Mouse (Mus musculus) heart, embryonic 12.5 days (tissue): Measurements from ENCODE around the gene Slc38a9. TPM values are rescaled to one million over a fixed set of nuclear protein-coding genes. Genes with fewer than 3 reads are reported as not detected.

ENCODE experiments used
- ATAC-seq: fragments of 200-750 bp; cut with Nextera tagmentation; 2 replicates; pipeline ENCODE4 v1.8.0; 2017; ENCODE audit warnings: moderate TSS enrichment, moderate library complexity; ENCODE audit not compliant: insufficient number of reproducible peaks, low FRiP score
- H3K27ac ChIP-seq: fragments of 300-500 bp; sonication (generic); 2 replicates; pipeline ENCODE4 v1.5.1; 2016; ENCODE audit warnings: mild to moderate bottlenecking, moderate library complexity; ENCODE audit not compliant: poor library complexity, severe bottlenecking
- H3K27me3 ChIP-seq: fragments of 300-500 bp; sonication (generic); replicated peaks from 2 replicates; pipeline ENCODE4 v1.6.1; 2016; ENCODE audit warnings: mild to moderate bottlenecking, moderate library complexity
- H3K36me3 ChIP-seq: fragments of 300-500 bp; sonication (generic); 2 replicates; pipeline ENCODE4 v1.6.1; 2016; ENCODE audit warnings: mild to moderate bottlenecking, moderate library complexity
- H3K4me1 ChIP-seq: fragments of 300-500 bp; sonication (generic); replicated peaks from 2 replicates; pipeline ENCODE4 v1.6.1; 2016; ENCODE audit warnings: mild to moderate bottlenecking
- H3K4me2 ChIP-seq: fragments of 300-500 bp; sonication (generic); 2 replicates; pipeline ENCODE4 v1.6.1; 2016; ENCODE audit warnings: mild to moderate bottlenecking, moderate library complexity
- H3K4me3 ChIP-seq: fragments of 300-500 bp; sonication (generic); 2 replicates; pipeline ENCODE4 v1.5.1; 2016; ENCODE audit warnings: mild to moderate bottlenecking
- H3K9ac ChIP-seq: fragments of 300-500 bp; sonication (generic); 2 replicates; pipeline ENCODE4 v1.6.1; 2016; ENCODE audit warnings: mild to moderate bottlenecking, moderate library complexity
- H3K9me3 ChIP-seq: fragments of 300-500 bp; sonication (generic); replicated peaks from 2 replicates; pipeline ENCODE4 v1.6.1; 2016; ENCODE audit warnings: mild to moderate bottlenecking, moderate library complexity
- WGBS: fragments of 180-500 bp; shearing (Covaris S2); methylation state at CpG from one replicate; pipeline ENCODE4 v1.1.7; 2016; 5-methylcytosine and 5-hydroxymethylcytosine counted together
- polyA plus RNA-seq: library from polyadenylated mRNA; unstranded; fragments of >200 nt; fragmentation: Nextera tagmentation; extraction: Ambion mirVana; gene quantifications from 2 replicates; pipeline ENCODE4 v1.2.1, GENCODE M21; 2016

Gene Slc38a9
- polyA plus RNA-seq, 1 experiment from 2014 or later, result 12.9 TPM

DNA sequence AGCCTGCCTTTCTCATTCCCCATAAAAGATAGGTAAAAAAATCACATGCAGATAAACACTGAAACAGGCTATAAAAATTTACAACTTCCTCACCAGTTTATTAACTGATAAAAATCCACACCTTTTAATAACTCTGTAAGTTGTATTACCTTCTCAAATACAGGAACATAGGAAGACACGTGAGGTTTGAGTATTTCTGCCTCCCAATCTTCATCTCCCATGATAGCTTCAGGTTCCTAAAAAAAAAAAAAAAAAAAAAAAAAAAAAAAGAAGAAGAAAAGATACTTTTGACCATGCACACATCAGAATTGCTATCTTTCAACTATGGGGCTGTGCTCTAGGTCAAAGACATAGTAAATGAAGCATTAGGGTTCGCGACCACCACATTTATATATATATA lies 9.4 kb upstream of the Slc38a9 start:
- Histone ChIP-seq H3K36me3 (no peaks in the 10 kb centered on the region), H3K4me3 (no peak overlapping the region), H3K27me3 (no peaks in the 10 kb centered on the region), H3K4me1 (no peaks in the 10 kb centered on the region), H3K4me2 (no peak overlapping the region), H3K9me3 (peaks cover 11% of the 10 kb centered on the region), H3K27ac (no peak overlapping the region), H3K9ac (no peak overlapping the region)
- no peak for ATAC-seq
- WGBS, result 78% methylated on average over 3 of the region's 3 CpGs

DNA sequence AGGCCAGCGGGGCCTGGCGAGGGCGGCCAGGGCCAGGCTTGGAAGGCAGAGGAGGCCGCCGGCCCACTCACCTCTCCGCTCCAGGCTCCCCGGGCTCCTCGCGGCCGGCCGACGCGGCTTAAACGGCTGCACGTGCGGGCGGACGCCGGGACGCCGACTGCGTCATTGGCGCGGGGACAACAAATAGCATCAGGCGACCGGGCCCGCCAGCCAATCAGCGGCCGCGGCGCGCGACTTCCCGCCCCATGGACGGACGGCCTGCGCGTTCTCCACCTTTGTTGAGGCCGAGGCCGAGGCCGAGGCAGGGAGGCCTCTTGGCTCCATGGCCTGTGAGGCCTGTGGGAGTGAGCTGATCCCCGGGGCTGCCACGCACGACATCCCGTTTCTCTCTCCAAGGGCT lies 8.3 kb upstream of the Slc38a9 start, which contains the start of gene Ddx4:
Ddx4 (minus strand) TSS at position 271 of the 400 bp plus-strand sequence.
- Histone ChIP-seq H3K4me2 (peak within 1 kb of the TSS; percentile 36), H3K4me3 (no peak within 1 kb of the TSS), H3K27ac (no peak within 1 kb of the TSS), H3K36me3 (no peaks in the 10 kb centered on the region), H3K27me3 (no peaks in the 10 kb centered on the region), H3K9ac (no peak within 1 kb of the TSS), H3K9me3 (peaks cover 11% of the 10 kb centered on the region), H3K4me1 (no peaks in the 10 kb centered on the region)
- WGBS, result 65% methylated on average over 45 of the region's 45 CpGs
- no peak for ATAC-seq

DNA sequence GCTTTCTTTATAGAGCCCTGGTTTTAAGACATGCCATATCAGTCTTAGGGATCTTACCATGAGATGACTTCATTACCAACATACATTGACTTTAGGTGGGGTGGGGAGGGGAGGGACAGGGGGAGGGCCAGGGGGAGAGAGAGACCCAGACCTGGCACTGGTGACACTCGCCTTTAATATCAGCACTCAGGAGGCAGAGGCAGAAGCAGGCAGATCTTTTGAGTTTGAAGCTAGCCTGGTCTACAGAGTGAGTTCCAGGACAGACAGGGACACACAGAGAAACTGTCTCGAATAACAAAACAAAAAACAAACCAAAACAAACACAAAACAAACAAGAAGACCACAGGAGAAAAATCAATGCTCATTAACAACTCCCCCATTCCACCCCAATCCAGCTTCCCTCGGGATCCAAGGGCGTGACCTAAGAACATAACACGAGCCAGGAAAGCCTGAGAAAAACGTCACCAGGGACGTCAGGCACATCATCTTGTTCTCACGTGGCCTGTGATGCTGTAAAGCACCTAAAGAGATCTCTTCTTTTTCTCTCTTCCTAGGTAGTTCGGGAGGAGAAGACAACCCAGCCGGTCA lies 471 bp upstream of the Slc38a9 start:
- H3K36me3 ChIP-seq, result no peaks in the 10 kb centered on the region
- H3K9ac ChIP-seq, result peak overlapping the region; percentile 63
- H3K4me1 ChIP-seq, result peaks cover 14% of the 10 kb centered on the region
- WGBS, result 3% methylated on average over 10 of the region's 10 CpGs
- H3K27me3 ChIP-seq, result no peaks in the 10 kb centered on the region
- H3K9me3 ChIP-seq, result no peaks in the 10 kb centered on the region
- no peak for ATAC-seq
- no peak overlapping the region for H3K27ac ChIP-seq
- peak overlapping the region; percentile 72 for H3K4me2 ChIP-seq
- H3K4me3 ChIP-seq, result peak overlapping the region; percentile 76

DNA sequence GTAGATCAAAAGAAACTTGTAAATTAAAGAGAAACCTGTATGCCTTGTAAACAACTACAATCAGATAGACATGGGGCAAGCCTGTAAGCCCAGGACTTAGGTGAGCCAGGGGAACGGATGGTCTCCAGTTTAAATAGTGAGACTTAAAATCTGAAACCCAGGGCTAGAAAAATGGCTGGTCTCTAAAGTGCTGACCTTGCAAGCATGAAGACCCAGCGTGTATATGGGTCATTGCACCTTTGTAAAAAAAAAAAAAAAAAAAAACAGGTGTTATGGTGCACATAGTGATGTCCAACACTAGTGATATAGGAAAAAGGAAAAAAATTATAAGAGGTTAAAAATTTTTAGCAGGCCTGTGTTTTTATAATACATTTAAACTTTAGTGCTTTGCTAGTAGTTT lies 1.1 kb downstream of the Slc38a9 start:
- no peak overlapping the region for H3K4me3 ChIP-seq
- no peaks in the 10 kb centered on the region for H3K27me3 ChIP-seq
- H3K4me1 ChIP-seq, result peaks cover 17% of the 10 kb centered on the region
- H3K9me3 ChIP-seq, result no peaks in the 10 kb centered on the region
- no peak for ATAC-seq
- H3K27ac ChIP-seq, result no peak overlapping the region
- no peaks in the 10 kb centered on the region for H3K36me3 ChIP-seq
- H3K4me2 ChIP-seq, result 0 out of 2 replicates have a peak overlapping the region, but pooled peaks have one; percentile 72
- 70% methylated on average over 2 of the region's 2 CpGs for WGBS
- no peak overlapping the region for H3K9ac ChIP-seq

- no peak for ATAC-seq
- WGBS, result 82% methylated on average over 10 of the region's 10 CpGs
- H3K9me3 ChIP-seq, result no peaks in the 10 kb centered on the region
- no peak overlapping the region for H3K9ac ChIP-seq
- no peaks in the 10 kb centered on the region for H3K27me3 ChIP-seq
- peaks cover 11% of the 10 kb centered on the region for H3K36me3 ChIP-seq
- H3K4me1 ChIP-seq, result peaks cover 11% of the 10 kb centered on the region
- peak overlapping the region; percentile 48 for H3K4me2 ChIP-seq
- no peak overlapping the region for H3K27ac ChIP-seq
- no peak overlapping the region for H3K4me3 ChIP-seq
Observed at GRCm38 (mm10) chr13:112666433-112667024, 6.0 kb downstream of the Slc38a9 start.

DNA sequence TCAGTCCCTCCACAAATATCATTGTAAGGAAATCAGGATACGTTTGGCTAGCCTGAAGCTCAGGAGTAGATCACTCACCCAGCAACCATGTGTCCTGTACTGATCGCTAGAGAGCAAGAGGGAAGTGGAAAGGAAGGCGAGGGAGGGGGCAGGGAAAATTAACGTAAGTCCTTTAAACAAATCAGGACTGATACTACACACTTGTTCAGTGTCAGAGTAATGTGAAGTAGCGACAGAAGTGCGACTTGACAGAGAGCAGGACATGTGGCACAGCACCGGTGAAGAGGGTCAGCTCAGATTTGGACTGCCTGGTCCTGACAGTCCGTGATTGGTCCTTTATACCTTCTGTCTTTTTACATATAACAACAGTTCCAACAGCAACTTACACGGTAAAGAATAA lies 6.7 kb downstream of the Slc38a9 start:
- Histone ChIP-seq H3K27me3 (no peaks in the 10 kb centered on the region), H3K36me3 (peaks cover 14% of the 10 kb centered on the region), H3K4me1 (peaks cover 9% of the 10 kb centered on the region), H3K9me3 (no peaks in the 10 kb centered on the region), H3K4me3 (no peak overlapping the region), H3K9ac (no peak overlapping the region), H3K4me2 (peak overlapping the region; percentile 48), H3K27ac (no peak overlapping the region)
- ATAC-seq, result peak; percentile 66; the same call in 1 of the 2 replicates
- WGBS, result 34% methylated on average over 9 of the region's 9 CpGs

DNA sequence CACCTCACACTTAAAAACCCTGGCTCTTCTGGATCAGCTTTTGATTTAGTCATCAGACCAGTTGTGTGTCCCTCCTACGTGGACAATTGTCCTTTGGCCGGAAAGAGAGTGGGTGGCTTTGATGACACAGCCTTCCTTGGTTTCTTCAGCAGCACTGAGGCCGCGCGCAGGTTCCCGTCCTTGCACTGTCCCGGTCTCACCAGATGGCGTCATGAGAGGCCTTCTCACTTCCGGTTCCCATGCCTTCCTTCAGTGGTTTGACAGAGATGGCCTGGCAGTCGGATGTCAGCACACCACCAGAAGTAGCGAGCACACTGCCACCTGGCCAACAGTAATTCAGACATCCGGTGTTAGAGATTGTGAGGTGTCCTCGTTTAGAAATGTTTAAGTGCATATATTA lies 11.2 kb downstream of the Slc38a9 start:
- WGBS, result 57% methylated on average over 13 of the region's 13 CpGs
- Histone ChIP-seq H3K27ac (no peak overlapping the region), H3K4me3 (no peak overlapping the region), H3K36me3 (peaks cover 14% of the 10 kb centered on the region), H3K4me2 (no peak overlapping the region), H3K4me1 (peaks cover 11% of the 10 kb centered on the region), H3K9ac (no peak overlapping the region), H3K9me3 (no peaks in the 10 kb centered on the region), H3K27me3 (no peaks in the 10 kb centered on the region)
- no peak for ATAC-seq

DNA sequence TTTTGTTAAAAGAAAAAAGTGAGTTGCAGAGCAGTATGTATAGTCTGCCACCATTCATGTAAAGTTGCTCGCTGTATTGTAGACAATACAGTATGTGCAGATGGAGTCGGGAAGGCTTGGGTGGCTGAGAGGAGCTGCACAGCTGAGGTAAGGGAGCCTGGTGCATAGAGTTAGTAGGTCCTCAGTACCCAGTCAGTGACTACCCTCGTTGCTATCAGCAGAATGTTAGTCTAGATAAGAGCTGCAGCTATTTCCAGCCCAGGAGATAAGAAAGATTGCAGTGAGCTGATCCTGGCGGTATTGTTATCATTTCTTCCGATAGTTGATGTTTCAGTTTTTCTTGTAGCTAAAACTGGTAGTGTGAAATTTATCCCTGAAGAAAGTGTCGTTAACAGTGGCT lies 12.2 kb downstream of the Slc38a9 start:
- H3K36me3 ChIP-seq, result peaks cover 17% of the 10 kb centered on the region
- ATAC-seq, result no peak
- H3K9me3 ChIP-seq, result no peaks in the 10 kb centered on the region
- H3K27me3 ChIP-seq, result no peaks in the 10 kb centered on the region
- no peak overlapping the region for H3K4me3 ChIP-seq
- 17% methylated on average over 6 of the region's 6 CpGs for WGBS
- H3K27ac ChIP-seq, result no peak overlapping the region
- no peak overlapping the region for H3K4me2 ChIP-seq
- no peak overlapping the region for H3K9ac ChIP-seq
- H3K4me1 ChIP-seq, result peaks cover 10% of the 10 kb centered on the region

DNA sequence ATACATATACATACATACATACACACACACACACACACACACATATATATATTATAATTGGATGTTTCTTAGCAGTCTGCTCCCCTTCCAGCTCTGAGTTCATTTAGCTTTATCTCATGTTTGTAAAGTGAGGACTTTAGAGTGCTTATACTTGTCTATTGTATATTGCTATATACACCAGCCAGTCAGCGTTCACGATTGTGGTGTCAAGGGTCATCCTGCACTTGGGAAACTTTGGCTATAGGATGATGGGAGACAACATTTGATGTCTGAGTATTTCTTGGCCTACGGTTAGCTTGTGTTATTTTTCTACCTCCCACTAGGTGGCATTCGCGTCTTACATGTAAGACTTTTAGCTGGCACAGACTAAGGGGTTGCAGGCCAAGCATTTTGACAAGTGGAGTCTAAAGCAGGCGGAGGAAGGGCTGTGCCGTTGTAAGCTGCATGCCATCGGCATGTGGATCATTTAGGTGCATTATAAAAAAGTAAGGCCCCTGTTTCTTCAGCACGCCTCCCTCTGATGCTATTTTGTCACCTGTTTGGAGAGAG lies 13.4 kb downstream of the Slc38a9 start:
- no peaks in the 10 kb centered on the region for H3K9me3 ChIP-seq
- H3K27ac ChIP-seq, result no peak overlapping the region
- H3K4me2 ChIP-seq, result no peak overlapping the region
- peak; percentile 59 for ATAC-seq
- H3K4me1 ChIP-seq, result peaks cover 10% of the 10 kb centered on the region
- no peaks in the 10 kb centered on the region for H3K27me3 ChIP-seq
- H3K9ac ChIP-seq, result no peak overlapping the region
- WGBS, result 9% methylated on average over 9 of the region's 9 CpGs
- peaks cover 26% of the 10 kb centered on the region for H3K36me3 ChIP-seq
- no peak overlapping the region for H3K4me3 ChIP-seq

GRCm38 (mm10) chr13:112678154-112678553 lies 17.6 kb downstream of the Slc38a9 start:
- peaks cover 15% of the 10 kb centered on the region for H3K36me3 ChIP-seq
- 0 out of 2 replicates have a peak, but pooled peaks cover 8% of the 10 kb centered on the region for H3K4me1 ChIP-seq
- no peak overlapping the region for H3K4me3 ChIP-seq
- no peaks in the 10 kb centered on the region for H3K9me3 ChIP-seq
- ATAC-seq, result no peak
- no peak overlapping the region for H3K4me2 ChIP-seq
- H3K27ac ChIP-seq, result no peak overlapping the region
- H3K9ac ChIP-seq, result no peak overlapping the region
- no peaks in the 10 kb centered on the region for H3K27me3 ChIP-seq
- WGBS, result 85% methylated on average over 4 of the region's 4 CpGs

DNA sequence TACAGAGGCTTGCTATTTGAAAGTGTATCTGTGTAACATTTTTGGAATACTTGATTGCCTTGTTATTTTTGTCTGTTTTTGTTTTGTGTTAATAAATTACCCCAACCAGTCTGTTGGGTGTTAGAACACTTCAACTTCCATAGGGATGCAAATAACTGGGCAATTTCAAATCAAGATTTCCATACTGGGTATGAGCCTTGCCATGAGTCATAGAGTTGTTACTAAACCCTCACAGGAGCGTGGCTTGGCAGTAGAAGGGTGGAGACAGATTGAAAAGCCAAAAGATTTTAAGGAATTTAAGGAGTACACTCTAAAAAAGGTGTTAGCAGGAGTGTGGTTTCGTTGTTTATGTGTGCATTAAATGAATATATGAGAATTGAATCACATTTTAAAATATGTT lies 22.8 kb downstream of the Slc38a9 start:
- Histone ChIP-seq H3K4me3 (no peak overlapping the region), H3K9me3 (no peaks in the 10 kb centered on the region), H3K4me1 (peaks cover 25% of the 10 kb centered on the region), H3K27me3 (no peaks in the 10 kb centered on the region), H3K27ac (no peak overlapping the region), H3K36me3 (peaks cover 8% of the 10 kb centered on the region), H3K9ac (no peak overlapping the region), H3K4me2 (no peak overlapping the region)
- WGBS, result 66% methylated on average over 2 of the region's 2 CpGs
- ATAC-seq, result no peak
